Mouse (Mus musculus): ENCODE data around the gene Stt3b.
A peak's percentile ranks its signal among the peaks of the same experiment; 100 is the strongest.

The Stt3b gene

DNA sequence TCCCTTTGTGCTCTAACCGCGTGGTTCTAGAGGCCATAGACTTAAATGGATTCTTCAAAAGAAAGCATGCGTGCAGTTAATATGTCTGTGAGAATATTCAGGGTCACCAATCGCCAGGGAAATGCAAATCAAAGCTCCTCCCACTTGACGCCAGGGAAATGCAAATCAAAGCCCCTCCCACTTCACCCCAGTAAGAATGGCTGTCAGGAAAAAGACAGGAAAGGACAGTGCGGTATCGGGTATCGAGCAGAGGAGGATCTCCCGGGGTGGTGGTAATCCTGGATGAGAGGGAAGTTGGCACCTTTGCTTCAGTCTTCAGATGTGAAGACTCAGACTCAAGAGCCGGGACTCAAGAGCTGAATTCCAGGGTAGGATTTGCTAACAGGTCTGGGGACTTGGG lies 4.3 kb upstream of the Stt3b start:
- no peak for DNase-seq

DNA sequence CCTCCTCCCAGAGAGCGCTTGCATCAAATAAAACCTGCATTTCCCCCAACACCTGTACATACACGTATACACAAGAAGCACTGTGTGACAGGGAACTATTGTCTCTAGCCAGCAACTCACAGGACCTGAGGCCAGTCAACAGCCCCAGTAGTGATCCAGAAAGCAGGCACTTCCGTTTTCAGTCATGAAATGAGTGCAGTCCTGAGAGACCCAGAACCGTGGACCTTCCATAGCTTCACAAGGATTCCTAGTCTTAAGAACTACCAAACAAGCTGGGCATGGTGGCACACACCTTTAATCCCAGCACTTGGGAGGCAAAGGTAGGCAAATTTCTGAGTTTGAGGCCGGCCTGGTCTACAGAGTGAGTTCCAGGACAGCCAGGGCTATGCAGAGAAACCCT lies 3.6 kb upstream of the Stt3b start:
- no peak for DNase-seq

DNA sequence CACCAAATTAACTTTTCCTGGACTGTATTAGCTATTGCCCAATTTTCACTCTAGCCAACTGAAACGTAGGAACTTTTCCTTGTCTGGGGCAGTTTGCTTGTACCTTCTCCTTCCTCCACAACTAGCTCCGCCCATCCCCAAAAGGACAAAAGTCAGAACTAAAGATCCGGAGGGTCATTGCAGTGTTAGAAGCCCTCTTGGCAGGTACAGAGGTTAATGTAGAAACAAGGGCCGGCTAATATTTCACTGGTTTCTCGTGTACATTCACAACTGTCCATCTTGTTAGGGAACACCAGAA lies 951 bp upstream of the Stt3b start:
- peak; percentile 58 for DNase-seq

DNA sequence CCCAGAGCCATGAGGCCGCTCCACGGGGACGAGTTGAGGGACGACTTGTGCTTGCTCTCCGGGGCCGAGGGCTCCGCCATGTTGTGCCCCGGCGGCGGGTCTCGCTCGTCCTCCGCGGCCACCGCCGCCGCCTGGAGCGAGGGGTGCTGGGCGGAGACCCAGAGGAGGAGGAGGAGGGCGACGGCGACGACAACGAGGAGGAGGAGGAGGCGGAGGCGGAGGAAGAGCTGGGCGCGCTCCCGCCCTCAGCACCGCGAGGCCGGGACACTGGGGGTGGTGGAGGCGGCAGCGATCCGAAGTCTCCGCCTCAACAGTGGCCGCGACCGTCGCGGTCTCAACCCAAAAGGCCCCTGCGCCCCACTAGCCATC lies 260 bp downstream of the Stt3b start:
- DNase-seq: no peak

DNA sequence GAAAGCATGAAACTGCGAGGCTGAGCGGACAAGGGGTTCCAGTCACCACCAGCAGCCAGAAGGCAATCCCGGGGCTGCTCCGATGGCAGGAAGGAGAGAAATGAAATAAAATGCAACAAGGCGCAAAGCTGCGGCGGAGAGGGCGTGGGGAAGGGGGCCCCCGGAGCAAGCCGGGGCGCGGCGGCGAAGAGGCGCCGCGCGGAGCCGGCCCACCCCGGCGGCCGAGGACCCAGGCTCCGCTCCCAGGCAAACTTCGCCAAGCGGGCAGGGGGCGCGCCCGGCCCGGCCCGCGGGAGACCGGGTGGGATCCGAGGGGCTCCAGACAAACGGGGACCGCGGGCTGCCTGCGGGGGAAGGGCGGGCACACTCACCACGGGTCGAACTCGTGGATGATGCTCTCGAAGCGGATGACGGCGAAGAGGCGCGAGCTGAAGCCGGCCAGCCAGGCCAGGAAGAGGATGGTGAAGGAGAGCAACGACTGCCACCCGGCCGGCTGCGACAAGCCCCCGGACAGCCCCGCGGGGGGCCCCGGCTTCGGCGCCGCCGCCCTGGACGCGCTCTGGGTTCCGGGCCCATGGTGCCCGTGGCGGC lies 745 bp downstream of the Stt3b start:
- DNase-seq: no peak

DNA sequence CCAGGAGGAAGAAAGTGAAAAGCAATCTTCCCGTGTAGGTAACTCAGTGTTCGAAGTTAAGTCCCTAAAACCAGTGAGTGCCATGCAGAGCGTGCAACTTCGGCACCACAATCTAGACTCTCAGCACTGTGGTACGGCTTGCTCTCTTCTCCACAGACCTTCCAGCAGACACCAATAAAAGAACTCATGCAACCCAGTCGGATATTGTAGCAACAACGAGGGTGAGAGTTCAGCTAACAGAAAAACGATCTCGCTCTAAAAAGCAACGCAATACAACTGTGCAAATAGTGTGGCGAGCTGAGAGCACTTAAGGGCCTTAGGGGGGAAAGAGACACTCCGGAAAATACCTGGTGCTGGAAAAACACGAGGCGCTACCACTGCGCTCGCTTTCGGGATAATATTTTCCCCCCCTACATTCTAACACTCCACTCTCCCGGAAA lies 1.3 kb downstream of the Stt3b start:
- DNase-seq: peak; percentile 36

DNA sequence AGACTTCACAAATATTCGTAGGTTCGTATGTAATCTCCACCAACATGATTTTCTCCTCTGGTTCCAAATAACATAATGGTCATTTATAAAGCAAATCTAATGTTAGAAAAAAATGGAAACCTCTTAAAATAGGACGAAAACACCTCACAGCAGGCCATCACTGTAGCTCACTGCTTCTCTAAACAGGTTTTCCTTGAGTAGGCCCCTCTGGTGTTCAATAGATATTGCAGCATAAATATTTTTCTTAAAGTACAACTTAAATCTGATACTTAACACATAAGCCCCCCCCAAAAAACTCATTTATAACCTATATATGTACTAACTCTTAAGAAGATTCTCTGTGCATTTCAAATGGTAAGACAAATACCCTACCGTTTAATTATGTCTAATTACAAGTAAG lies 1.8 kb downstream of the Stt3b start:
- no peak for DNase-seq

DNA sequence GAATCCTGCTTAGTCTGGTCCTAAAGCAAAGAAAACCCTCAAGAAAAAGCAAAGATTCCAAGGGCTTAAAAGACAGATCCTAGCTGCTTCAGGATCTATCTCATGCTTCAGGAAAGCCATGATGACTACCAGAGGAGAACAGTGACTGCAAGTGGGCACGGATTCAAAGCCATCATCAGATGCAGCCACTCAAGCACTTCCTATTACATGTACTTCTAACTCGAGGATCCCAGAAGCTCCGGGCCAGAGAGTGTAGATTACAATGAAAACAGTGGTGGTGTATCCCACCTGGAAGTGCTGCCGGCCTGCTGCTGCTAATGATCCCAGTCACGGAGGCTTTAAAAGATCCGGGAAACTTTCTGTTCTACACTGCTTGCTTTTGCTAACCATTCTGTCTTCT lies 4.0 kb downstream of the Stt3b start:
- DNase-seq: no peak

DNA sequence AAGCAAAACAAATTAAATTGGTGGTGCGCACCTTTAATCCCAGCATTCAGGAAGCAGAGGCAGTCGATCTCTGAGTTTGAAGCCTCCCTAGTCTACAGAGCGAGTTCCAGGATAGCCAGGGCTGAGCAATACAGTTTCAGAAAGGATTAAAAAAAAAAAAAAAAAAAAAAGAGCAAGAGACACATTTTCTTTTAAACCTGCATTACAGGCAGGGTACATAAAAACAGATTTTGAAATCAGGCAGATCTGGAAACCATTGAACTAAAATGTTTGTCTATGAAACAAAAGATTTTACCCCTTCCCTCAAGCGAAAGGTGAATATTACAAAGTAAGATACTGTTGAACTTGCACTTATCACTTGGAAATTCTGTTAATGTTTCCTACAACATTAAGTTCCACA lies 6.1 kb downstream of the Stt3b start:
- DNase-seq: no peak

DNA sequence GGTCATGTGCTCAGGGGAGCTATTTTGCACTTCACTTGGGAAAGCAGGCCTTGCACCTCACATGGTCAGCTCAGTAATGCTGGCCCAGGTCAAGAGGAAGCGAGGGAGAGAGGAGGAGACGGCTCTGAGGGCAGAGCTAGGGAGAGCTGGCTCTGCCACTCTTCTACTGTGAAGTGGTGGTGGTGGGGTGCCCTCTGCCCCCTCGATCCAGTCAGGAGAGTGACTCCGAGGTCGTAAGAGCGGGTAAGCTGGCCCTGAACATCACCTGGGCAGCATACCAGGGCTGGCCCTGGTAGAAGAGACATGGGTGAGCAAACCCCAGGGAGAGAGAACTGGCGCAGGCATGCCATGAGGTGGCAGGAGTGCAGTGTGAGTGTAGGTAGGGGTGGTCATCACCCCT lies 8.6 kb downstream of the Stt3b start:
- no peak for DNase-seq

DNA sequence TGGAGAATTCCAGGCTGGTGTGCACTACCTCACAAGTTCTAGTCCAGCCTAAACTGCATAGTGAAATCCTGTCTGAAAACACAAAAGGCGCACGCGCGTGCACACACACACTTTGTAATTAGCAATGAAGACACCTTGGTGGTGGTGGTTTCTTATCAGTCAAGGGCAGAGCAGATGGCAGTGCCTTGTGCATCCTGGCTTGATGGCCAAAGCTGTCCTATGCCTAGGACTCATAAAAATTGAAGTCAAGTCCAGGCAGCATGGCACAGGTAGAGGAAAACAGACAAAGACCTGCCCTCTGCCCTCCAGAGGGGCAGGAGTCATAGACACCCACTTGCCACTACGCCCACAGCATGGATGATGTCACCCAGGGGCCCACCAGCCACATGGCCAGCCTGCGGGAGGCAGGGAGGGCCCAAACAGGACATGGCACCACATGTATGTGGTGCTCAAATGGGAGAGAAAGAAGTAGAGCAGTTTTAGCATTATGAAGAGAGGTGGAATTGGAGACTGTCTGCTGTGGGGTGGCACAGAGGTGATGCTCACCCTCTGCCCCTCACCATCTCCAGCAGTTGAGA lies 9.1 kb downstream of the Stt3b start:
- DNase-seq: no peak

DNA sequence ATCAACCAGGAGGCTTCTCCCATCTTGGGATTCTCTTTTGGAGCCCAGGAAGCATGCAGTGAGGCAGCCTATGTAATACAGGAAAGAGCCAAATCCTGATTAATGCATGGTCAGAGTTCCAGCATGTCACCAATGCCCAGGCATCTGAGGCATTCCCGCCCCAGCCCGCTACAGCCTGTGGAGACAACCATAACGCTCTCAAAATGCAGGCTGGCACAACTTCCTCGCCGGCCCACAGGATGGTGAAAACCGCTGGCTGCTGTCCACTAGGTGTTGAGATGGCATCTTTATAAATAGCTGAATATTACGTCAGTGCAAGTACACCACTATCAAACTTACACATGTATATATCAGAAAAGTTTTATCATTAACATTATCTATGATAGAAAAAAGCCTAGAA lies 13.5 kb downstream of the Stt3b start:
- DNase-seq: no peak

DNA sequence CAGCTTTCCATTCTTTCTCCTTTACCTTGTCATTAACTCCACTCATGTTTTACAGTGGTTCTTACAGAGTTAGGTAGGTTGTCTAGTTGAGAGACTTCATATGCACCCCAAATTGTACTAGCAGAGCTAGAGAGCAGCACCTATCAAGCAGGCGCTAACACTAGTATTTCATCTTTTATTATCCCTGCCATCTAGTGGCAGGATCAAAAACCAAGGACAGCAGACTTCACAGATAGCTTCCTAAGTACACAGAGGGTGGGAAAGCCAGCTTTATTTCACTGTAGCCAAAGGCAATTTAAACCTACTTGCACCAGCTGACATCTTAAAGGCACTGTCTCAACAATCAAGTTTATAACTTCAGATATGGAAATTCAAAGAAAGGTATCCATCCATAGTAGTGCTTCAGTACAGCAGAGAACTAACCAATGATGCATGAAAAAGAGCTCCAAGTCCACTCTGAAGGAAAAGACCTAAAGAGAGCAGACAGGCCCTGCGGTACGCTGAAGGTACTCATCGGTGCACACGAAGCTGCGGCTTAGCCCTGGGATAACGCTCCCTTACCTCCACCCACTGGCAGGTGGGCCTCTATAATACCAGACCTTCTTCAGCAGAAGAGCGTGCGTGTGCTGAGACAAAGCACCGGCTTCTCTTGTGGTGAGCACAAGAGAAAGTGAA lies 16.2 kb downstream of the Stt3b start:
- no peak for DNase-seq

DNA sequence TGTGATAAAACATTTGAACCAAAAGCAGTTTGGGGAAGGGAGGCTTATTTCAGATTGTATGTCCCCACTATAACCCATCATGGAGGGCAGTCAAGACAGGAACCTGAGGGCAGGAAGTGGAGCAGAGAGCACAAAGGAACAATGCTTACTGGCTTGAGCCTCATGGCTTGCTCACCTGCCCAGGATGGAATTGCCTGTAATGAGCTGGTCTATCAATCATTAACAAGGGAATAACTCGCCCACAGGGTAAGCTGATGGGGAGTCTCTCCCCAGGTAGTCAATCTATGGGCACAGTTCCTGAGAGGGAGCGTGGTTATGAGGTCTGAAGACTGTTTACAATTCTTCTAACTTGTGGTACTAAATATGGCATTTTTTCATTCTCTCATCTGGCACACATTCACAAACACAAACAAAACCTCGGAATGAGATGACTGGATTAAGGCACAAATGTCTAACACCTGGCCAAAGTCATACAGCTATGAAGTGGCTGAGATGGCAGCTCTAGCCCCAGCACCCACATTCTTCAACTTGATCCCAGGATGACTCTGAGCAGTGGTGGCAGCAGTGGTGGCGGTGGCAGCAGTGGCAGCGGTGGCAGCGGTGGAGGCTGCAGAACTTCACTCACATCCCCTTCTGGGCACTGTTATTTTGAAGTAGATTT lies 22.3 kb downstream of the Stt3b start:
- DNase-seq: no peak

DNA sequence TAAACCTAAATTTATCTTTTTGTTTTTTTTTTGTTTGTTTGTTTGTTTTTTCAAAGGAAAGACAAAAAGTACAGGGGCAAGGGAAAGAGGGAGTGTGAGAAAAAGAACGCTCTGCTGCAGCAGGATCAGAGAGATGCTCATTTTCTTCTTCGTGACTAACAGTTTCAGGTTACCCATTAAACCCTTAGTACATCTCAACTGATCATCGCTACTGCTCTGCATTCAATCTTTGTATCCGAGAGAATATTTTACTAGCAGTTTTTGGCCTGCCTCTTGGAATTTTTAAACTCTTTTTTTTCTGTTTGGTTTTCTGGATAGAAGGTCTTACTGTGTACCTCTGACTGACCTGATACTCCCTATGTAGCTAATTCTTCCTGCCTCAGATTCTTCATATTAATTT lies 25.8 kb downstream of the Stt3b start:
- DNase-seq: no peak

DNA sequence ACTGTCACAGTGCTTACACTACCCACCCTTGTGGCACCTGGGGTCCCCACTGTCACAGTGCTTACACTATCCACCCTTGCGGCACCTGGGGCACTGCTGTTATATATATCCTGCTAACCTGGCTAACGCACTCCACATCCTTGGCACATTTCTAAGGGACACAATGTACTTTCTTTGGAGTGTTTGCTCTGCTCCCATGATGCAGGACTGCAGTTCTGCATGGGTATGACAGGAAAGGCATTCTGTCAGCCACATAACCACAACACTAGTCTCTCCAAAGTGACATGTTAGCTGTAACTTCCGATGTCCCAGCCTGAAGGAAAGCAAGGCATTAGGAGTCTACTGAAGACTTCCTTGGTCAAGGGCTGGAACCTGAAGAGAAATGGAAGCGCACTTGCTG lies 26.8 kb downstream of the Stt3b start:
- no peak for DNase-seq

DNA sequence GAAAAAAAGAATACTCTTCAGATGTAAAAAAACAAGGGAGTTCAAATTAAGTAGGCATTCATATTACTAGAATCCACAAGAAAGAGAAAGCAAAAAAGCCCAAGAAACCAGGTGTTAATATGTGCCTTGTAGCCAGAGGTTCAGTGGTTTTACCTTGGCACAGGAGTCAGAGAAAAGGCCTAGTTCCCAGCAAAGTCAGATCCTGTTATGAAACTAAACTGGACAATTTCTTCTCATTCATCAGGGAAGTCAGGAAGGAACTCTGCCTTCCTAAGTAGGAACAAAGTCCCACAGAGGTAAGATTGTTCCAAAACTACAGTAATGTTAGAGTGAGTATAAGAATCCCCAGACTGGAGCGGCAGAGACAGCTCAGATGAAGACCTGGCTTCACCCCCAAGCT lies 31.6 kb downstream of the Stt3b start:
- no peak for DNase-seq

DNA sequence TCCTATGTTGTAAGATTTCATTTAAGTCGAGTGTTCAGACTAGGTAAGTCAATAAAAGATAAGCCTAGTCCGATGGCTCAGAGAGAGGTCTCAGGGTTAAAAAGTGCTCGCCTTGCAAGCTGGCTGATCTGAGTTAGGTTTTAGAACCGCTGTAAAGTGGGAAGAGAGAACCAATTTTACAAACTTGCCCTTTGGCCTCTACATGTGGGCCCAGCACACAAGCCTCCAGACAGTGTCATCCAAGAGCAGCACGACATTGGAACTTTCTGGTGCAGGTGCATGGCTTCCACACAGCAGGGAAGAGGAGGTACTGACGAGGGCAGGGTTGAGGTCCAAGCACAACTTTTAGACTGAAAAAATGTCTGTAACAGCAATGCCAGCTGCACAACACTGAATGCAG lies 35.4 kb downstream of the Stt3b start:
- DNase-seq: no peak

DNA sequence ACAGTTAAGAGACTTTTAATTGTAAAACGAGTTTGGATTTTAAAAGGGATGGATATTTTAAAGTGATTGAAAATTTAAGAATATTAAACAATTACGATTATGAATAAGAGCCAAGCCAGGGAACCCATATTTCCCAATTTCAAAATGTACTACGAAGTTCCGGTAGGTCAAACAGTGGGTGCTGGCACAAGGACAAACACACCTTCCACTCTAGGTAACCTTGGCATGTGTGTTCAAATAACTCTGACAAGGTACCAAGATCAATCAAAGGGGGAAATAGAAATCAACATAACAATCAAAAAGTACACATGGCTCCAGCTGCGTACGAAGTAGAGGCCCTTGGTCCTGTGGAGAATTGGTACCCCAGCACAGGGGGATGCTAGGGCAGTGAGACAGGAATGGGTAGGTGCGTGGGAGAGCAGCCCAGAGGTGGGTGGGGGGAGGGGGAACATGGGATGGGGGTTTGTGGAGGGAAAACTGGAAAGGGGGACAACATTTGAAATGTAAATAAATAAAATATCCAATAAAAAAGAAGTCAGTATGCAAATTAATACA lies 37.0 kb downstream of the Stt3b start:
- no peak for DNase-seq

DNA sequence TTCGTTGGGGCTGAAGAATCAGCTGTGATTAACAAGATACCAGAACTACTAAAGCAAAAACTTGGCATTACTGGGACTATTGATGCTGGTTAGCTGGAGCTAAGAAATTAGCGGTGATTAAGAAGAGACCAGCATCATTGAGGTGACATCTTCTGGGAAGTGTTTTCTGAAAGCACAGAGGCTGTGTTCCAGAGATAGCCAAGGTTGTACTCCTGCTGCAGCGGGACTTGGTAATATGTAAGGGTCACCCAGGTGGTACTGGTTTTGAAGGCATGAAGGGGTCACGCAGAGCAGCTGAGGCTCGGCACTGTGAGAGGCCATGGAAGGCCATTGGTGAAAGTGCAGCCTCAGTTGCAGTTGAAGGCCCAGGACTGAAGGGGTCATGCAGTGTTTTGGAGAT lies 37.8 kb downstream of the Stt3b start:
- DNase-seq: peak; percentile 42

DNA sequence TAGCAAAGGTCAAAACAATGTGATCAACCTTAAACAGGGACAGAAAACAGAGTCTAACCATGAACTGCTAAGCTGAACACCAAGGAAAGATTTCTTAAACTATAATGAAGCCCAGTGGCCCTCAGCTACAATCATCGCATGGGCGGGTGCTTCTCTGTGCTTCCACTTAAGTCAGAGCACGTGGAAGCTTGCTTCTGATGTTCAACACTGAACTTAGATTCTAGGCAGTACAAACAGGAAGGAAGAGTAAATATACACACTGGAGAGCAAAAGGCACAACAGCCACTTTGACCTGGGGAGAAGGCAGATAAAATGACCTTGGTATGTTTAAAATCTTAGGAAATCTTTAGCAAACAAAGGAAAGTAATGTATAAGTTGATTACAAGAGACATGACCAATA lies 38.7 kb downstream of the Stt3b start:
- no peak for DNase-seq

DNA sequence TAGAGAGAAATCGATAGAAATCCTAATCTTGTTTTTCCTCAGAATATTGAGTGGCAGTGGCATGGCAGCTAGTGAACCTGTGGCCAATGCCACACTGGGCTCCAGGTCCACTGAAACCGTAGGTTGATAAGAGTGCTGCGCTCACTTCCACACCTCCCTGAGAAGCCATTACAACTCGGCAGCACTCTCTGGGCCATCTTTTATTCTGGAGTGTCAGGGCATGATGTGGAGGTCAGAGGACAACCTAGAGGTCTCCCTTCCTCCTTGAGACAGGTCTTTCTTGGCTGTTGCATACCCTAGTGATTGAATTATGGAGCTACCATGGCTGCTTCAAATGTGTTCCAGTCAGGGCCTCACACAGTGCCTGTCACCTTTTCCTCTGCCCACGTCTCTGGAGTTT lies 48.3 kb downstream of the Stt3b start:
- DNase-seq: no peak

DNA sequence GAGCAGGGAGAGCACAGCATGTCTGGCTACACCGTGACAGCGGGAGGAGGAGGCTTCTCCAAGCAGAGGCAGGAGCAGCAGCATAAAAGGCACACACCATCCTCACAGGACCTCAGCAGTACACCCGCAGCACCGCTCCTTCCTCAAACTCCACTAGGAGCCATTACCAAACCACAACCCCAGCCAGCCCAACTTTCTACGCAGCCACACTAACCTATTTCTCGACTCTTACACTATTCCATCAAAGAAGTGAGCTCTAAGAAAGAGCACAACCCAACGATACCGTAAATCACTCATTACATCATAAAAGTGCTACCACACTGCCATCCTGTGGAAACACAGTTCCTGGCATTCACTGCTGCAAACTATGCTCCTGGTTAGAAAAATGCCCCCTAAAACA lies 48.8 kb downstream of the Stt3b start:
- peak; percentile 18 for DNase-seq

DNA sequence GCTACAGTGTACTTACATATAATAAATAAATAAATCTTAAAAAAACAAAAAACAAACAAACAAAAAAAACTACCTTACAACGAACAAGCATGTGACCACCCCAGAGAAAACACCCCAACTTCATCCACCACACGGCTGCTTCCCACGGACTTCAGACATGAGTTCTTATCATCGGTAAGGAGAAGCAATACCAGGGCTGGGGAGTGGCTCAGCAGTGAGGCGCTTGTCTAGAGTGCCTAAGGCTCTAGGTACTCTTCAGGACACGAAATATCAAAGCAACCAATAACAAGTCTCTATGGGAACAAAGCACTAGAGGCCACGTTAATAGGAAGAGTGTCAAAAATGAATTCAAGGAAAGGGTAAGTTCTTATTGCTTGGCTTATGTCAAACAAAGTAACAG lies 49.8 kb downstream of the Stt3b start:
- DNase-seq: no peak

Measured in cerebellum, adult 9-10 months (tissue).